Mouse (Mus musculus) forebrain, embryonic 16.5 days (tissue): ENCODE measurements at regions not wholly inside any gene's neighbourhood (a gene's known extent, or its start where the extent isn't known, plus 50 kb on each side); places are given as distances from the start of the nearest gene placed in this dataset.
"Not testable (repeated sequence)": the region's sequence is repeated elsewhere in the genome, so short reads cannot be mapped to it uniquely, and the experiment has no call there.

ENCODE experiments used
- ATAC-seq: fragments of 200-750 bp; cut with Nextera tagmentation; 2 replicates; pipeline ENCODE4 v1.8.0; 2017; ENCODE audit warnings: mild to moderate bottlenecking, moderate library complexity
- H3K27ac ChIP-seq: fragments of 300-500 bp; sonication (generic); 2 replicates; pipeline ENCODE4 v1.5.1; 2014; ENCODE audit warnings: low read length, control low read depth
- H3K27me3 ChIP-seq: fragments of 300-500 bp; sonication (generic); replicated peaks from 2 replicates; pipeline ENCODE4 v1.6.1; 2014; ENCODE audit warnings: low read length; ENCODE audit not compliant: control insufficient read depth, insufficient read depth
- H3K36me3 ChIP-seq: fragments of 300-500 bp; sonication (generic); 2 replicates; pipeline ENCODE4 v1.6.1; 2014; ENCODE audit not compliant: control insufficient read depth, insufficient read depth
- H3K4me1 ChIP-seq: fragments of 300-500 bp; sonication (generic); replicated peaks from 2 replicates; pipeline ENCODE4 v1.6.1; 2014; ENCODE audit warnings: low read length; ENCODE audit not compliant: control insufficient read depth, insufficient read depth
- H3K4me2 ChIP-seq: fragments of 300-500 bp; sonication (generic); 2 replicates; pipeline ENCODE4 v1.6.1; 2014; ENCODE audit warnings: mild to moderate bottlenecking, low read length, control low read depth
- H3K4me3 ChIP-seq: fragments of 300-500 bp; sonication (generic); replicated peaks from 2 replicates; pipeline ENCODE4 v1.5.1; 2014; ENCODE audit warnings: mild to moderate bottlenecking, low read length, control low read depth
- H3K9ac ChIP-seq: fragments of 300-500 bp; sonication (generic); replicated peaks from 2 replicates; pipeline ENCODE4 v1.6.1; 2014; ENCODE audit warnings: low read depth, low read length, control low read depth
- H3K9me3 ChIP-seq: fragments of 300-500 bp; sonication (generic); 2 replicates; pipeline ENCODE4 v1.6.1; 2016; ENCODE audit warnings: low read length; ENCODE audit not compliant: control insufficient read depth
- WGBS: fragments of 180-500 bp; shearing (Covaris S2); extraction: QIAGEN DNeasy Blood & Tissue Kit; methylation state at CpG from one replicate; pipeline ENCODE4 v1.1.7; 2014; 5-methylcytosine and 5-hydroxymethylcytosine counted together

GRCm38 (mm10) chr2:107468671-107469070, 178.2 kb downstream of the Kcna4 start:
- 80% methylated on average over 1 of the region's 1 CpGs for WGBS
- Histone ChIP-seq H3K27ac (no peak overlapping the region), H3K4me3 (no peak overlapping the region), H3K36me3 (no peaks in the 10 kb centered on the region), H3K4me1 (no peaks in the 10 kb centered on the region), H3K27me3 (no peaks in the 10 kb centered on the region), H3K4me2 (no peak overlapping the region), H3K9ac (no peak overlapping the region), H3K9me3 (no peaks in the 10 kb centered on the region)
- ATAC-seq: no peak

GRCm38 (mm10) chr2:107503646-107504379, 213.4 kb downstream of the Kcna4 start:
- Histone ChIP-seq H3K27me3 (no peaks in the 10 kb centered on the region), H3K9ac (no peak overlapping the region), H3K4me1 (no peaks in the 10 kb centered on the region), H3K36me3 (no peaks in the 10 kb centered on the region), H3K27ac (no peak overlapping the region), H3K9me3 (no peaks in the 10 kb centered on the region), H3K4me3 (no peak overlapping the region), H3K4me2 (no peak overlapping the region)
- ATAC-seq: no peak
- 55% methylated on average over 7 of the region's 7 CpGs for WGBS

GRCm38 (mm10) chr2:107507426-107508167, 217.2 kb downstream of the Kcna4 start:
- Histone ChIP-seq H3K27ac (no peak overlapping the region), H3K4me1 (no peaks in the 10 kb centered on the region), H3K4me3 (no peak overlapping the region), H3K36me3 (no peaks in the 10 kb centered on the region), H3K4me2 (no peak overlapping the region), H3K9me3 (no peaks in the 10 kb centered on the region), H3K27me3 (no peaks in the 10 kb centered on the region), H3K9ac (no peak overlapping the region)
- peak; percentile 65; the same call in 1 of the 2 replicates for ATAC-seq

GRCm38 (mm10) chr2:107515486-107515885, 225.0 kb downstream of the Kcna4 start:
- H3K27me3 ChIP-seq, H3K27ac ChIP-seq, H3K4me1 ChIP-seq, H3K9ac ChIP-seq, H3K9me3 ChIP-seq, H3K4me2 ChIP-seq, ATAC-seq, H3K36me3 ChIP-seq, H3K4me3 ChIP-seq: not testable (repeated sequence)
- WGBS: 60% methylated on average over 1 of the region's 1 CpGs

- no peak for ATAC-seq
- Histone ChIP-seq H3K27me3 (no peaks in the 10 kb centered on the region), H3K36me3 (no peaks in the 10 kb centered on the region), H3K4me2 (no peak overlapping the region), H3K4me3 (no peak overlapping the region), H3K4me1 (no peaks in the 10 kb centered on the region), H3K27ac (no peak overlapping the region), H3K9me3 (no peaks in the 10 kb centered on the region), H3K9ac (no peak overlapping the region)
- 72% methylated on average over 1 of the region's 1 CpGs for WGBS
These were observed 227.7 kb downstream of the Kcna4 start for GRCm38 (mm10) chr2:107518107-107518506.

GRCm38 (mm10) chr2:107518759-107519158, 228.3 kb downstream of the Kcna4 start:
- no peaks in the 10 kb centered on the region for H3K36me3 ChIP-seq
- H3K27ac ChIP-seq: no peak overlapping the region
- H3K9me3 ChIP-seq: no peaks in the 10 kb centered on the region
- no peak overlapping the region for H3K4me2 ChIP-seq
- no peaks in the 10 kb centered on the region for H3K27me3 ChIP-seq
- H3K4me1 ChIP-seq: no peaks in the 10 kb centered on the region
- H3K9ac ChIP-seq: no peak overlapping the region
- no peak overlapping the region for H3K4me3 ChIP-seq
- no peak for ATAC-seq
- 94% methylated on average over 2 of the region's 2 CpGs for WGBS

- Histone ChIP-seq H3K27me3 (no peaks in the 10 kb centered on the region), H3K9me3 (no peaks in the 10 kb centered on the region), H3K4me2 (no peak overlapping the region), H3K27ac (no peak overlapping the region), H3K9ac (no peak overlapping the region), H3K36me3 (no peaks in the 10 kb centered on the region), H3K4me3 (no peak overlapping the region), H3K4me1 (no peaks in the 10 kb centered on the region)
- ATAC-seq: no peak
- 72% methylated on average over 3 of the region's 3 CpGs for WGBS
These were observed 228.9 kb downstream of the Kcna4 start for GRCm38 (mm10) chr2:107519326-107519725.

GRCm38 (mm10) chr2:107519761-107520160, 229.3 kb downstream of the Kcna4 start:
- WGBS: 66% methylated on average over 4 of the region's 4 CpGs
- Histone ChIP-seq H3K9ac (no peak overlapping the region), H3K4me1 (no peaks in the 10 kb centered on the region), H3K27ac (no peak overlapping the region), H3K4me3 (no peak overlapping the region), H3K4me2 (no peak overlapping the region), H3K36me3 (no peaks in the 10 kb centered on the region), H3K27me3 (no peaks in the 10 kb centered on the region), H3K9me3 (no peaks in the 10 kb centered on the region)
- ATAC-seq: no peak

GRCm38 (mm10) chr2:107543161-107543560, 252.7 kb downstream of the Kcna4 start:
- 88% methylated on average over 4 of the region's 4 CpGs for WGBS
- H3K27ac ChIP-seq: no peak overlapping the region
- H3K9ac ChIP-seq: no peak overlapping the region
- ATAC-seq: no peak
- H3K4me1 ChIP-seq: no peaks in the 10 kb centered on the region
- no peak overlapping the region for H3K4me2 ChIP-seq
- H3K9me3 ChIP-seq: no peaks in the 10 kb centered on the region
- H3K36me3 ChIP-seq: no peaks in the 10 kb centered on the region
- H3K4me3 ChIP-seq: no peak overlapping the region
- H3K27me3 ChIP-seq: no peaks in the 10 kb centered on the region
